Mouse (Mus musculus): Measurements from ENCODE around the gene Mcat.

Mcat gene

DNA sequence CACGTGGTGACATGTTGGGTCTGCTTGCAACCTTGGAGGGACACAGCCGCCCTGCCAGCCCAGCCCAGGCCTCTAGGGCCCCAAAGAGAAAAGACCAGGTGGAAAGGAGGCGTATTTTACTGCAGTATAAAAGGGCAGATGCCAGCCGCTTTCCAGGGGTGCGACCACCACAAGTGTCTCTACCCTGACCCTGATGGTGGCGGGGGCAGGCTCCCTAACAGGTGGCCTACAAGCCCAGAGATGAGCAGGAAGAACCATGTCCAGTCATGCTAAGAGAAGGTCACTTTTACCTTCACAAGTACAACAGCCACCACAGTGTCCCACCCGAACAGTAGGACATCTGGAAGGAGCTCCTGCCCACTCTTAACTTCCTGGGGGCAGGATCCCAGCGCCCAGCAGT, 12.0 kb upstream of the Mcat start:
- DNase-seq (ENCODE audit: low spot score), result no peak

GRCm38 (mm10) chr15:83574731-83575351, 11.3 kb upstream of the Mcat start:
- peak; percentile 66 for DNase-seq (ENCODE audit: low spot score)

DNA sequence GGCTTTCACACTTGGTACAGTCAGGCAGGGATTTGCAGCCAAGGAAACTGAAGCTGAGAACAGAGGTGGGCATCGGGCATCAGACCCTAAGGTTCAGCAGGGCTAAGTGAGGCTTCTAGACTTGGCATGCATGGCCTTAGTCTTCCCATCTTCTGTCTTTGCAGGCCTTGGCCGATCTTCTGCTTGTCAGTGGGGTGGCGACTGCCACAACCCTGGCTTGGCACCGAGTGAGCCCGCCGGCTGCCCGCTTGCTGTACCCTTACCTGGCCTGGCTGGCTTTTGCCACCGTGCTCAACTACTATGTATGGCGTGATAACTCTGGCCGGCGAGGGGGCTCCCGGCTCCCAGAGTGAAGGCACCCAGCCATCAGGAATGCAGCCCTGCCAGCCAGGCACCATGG, 10.0 kb upstream of the Mcat start:
- DNase-seq (ENCODE audit: low spot score), result no peak

DNA sequence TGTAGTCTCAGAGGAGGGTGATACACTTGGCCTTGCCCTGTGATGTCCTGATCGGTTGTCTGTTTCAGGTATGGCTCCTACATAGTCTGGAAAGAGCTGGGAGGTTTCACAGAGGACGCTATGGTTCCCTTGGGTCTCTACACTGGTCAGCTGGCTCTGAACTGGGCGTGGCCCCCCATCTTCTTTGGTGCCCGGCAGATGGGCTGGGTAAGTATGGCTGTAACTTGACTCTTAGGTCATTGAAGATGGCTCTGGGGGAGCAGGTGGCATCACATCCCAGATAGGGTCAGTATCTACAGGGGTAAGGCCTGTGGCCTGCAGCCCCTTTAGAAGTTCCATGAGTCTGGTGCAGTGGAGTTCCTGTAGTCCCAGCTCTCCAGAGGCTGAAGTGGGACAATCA, 8.5 kb upstream of the Mcat start:
- no peak for DNase-seq (ENCODE audit: low spot score)

- no peak for DNase-seq (ENCODE audit: low spot score)
Measured at GRCm38 (mm10) chr15:83571636-83572035, 8.0 kb upstream of the Mcat start.

DNA sequence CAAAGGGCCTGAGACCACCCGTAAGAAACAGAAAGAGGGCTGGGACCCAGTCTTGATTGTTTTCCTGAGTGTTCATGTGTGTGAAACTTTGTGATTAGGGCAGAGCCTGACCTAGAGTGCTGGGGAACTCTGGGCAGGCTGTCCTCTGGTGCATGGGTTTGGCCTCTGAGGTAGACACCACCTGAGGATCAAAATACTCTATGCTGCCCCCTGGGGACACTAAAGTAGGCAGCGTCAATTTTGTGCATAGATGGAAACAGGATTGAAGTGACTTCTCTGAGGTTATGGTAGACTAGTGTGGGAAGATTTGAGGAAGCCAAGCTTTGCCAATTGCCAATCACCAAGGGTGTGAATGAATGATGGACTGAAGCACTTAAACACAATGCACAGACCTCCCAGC, 7.1 kb upstream of the Mcat start:
- DNase-seq (ENCODE audit: low spot score), result no peak

DNA sequence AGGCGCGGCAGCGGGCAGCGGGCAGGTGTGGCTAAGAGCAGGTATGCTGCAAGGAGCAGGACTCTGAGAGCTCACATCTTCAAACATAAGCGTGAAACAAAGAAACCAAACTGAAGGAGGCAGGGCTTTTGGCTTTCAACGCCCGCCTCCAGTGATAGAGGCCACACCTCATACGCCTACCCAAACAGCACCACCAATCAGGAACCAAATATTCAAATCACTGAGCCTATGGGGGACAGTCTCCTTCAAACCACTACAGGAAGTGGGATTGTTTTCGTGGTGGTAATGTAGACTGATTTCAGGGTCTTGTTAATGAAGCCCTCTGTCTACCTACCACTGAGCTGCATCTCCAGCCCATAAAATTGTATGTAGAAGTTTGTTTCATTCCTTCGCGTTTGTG, 6.1 kb upstream of the Mcat start:
- DNase-seq (ENCODE audit: low spot score), result no peak

- DNase-seq (ENCODE audit: low spot score), result no peak
Measured at GRCm38 (mm10) chr15:83568544-83568943, 5.0 kb upstream of the Mcat start.

- peak; percentile 39 for DNase-seq (ENCODE audit: low spot score)
Measured at GRCm38 (mm10) chr15:83567728-83568127, 4.1 kb upstream of the Mcat start.

GRCm38 (mm10) chr15:83566006-83566405, 2.4 kb upstream of the Mcat start:
- DNase-seq (ENCODE audit: low spot score), result no peak

GRCm38 (mm10) chr15:83565434-83565833, 1.8 kb upstream of the Mcat start:
- DNase-seq (ENCODE audit: low spot score), result peak; percentile 66

- DNase-seq (ENCODE audit: low spot score), result peak; percentile 70
Measured at GRCm38 (mm10) chr15:83563857-83564651, 467 bp upstream of the Mcat start.

- DNase-seq (ENCODE audit: low spot score), result peak; percentile 92
Measured at GRCm38 (mm10) chr15:83562626-83563270, 839 bp downstream of the Mcat start.

DNA sequence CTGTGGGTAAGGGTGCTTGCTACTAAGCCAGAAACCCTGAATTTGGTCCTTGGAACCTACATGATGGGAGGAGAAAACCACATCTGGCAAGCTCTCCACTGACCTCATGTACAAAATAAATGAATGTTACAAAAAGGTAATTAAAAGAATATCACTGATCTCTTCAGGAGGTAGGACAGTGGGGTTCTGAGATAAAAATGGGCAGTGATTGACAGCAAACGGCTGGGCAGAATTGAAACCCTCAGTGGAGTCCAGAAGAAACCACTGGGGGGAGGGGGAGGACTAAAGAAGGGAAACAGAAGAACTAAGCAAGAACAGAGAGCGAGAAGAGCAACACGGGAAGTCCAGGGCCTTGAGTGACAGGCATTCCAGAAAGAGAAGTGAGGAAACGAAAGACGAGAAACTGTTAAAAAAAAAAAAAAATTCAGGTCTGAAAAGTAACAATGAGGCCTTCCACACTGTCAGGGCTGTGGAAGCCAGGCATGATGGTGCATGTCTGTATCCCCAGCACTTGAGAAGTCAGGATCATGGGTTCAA, 2.6 kb downstream of the Mcat start:
- DNase-seq (ENCODE audit: low spot score), result no peak

DNA sequence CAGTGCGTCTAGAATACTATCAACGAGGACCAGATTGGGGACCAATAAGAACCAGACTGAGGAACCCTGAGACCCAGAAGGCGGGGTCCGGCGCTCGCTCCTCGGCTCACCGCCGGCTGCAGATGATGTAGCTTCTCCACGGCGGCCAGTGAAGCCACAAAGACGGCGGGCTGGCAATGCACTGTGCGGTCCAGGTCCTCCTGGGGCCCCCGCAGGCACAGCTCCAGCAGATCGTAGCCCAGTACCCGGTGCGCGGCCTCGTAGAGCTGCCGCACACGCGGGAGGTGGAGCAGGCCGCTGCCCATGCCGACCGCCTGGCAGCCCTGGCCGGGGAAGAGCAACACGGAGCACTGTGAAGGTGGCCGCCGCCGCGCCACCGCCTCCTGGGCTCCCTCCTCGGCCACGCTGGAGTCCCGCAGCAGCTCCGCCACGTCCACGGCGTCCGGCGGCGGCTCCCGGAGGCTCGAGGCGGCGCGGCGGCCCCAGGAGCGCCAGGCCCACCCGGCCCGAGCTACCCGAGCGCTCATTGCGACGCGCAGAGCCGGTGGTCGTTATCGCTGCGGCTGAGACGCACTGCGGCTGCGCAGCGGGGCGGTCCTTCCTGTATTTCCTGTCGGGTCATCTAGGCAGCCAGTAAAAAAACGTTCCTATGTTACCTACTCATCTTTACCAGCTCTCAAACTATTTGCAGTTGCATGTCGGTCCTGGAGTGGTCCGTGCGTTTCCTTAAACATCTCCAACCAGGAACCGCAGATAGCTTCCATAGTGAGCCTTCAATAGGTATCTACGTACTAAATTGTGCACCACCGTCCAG, 8.2 kb downstream of the Mcat start:
- peak; percentile 93 for DNase-seq (ENCODE audit: low spot score)

DNA sequence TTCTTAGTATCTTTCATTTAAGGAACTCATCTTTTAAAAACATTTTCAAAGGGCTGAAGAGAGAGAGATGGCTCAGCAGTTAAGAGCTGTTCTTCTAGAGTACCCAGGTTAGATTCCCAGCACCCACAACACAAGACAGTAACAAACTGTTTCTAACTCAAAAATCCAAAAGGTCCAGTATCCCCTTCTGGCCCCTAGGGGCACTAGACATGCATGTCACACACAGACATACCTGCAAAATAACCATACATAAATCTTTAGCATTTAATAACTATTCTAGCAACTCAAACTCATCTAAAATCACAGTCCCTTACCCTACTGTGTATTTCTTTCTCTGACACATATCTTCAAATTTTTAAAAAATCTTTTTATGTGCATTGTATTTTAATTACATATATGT, 9.8 kb downstream of the Mcat start:
- peak; percentile 32 for DNase-seq (ENCODE audit: low spot score)

- no peak for DNase-seq (ENCODE audit: low spot score)
Measured at GRCm38 (mm10) chr15:83550137-83550536, 13.4 kb downstream of the Mcat start.

- no peak for DNase-seq (ENCODE audit: low spot score)
Measured at GRCm38 (mm10) chr15:83547144-83547543, 16.4 kb downstream of the Mcat start.

- DNase-seq (ENCODE audit: low spot score), result no peak
Measured at GRCm38 (mm10) chr15:83546029-83546428, 17.6 kb downstream of the Mcat start.

GRCm38 (mm10) chr15:83541647-83542287, 21.8 kb downstream of the Mcat start:
- DNase-seq (ENCODE audit: low spot score), result no peak

DNA sequence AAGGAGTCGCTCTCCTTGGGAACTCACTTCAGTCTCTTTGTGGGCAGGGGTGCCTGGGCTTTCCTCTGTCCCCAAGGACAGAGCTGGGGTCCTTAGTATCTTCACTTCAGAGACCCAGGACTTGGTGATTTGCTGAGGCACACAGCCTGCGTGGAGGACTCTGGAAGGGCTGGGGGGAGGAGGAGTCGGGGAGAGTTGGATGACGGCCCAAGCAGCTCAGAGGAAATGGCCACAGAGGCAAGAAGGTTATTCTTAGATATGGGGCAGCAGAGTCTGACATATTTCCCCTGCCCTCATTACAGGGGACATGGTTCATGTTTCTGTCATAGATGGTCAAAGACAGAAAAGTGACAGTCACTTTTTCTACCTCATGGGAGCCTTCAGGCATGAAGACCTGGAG, 23.7 kb downstream of the Mcat start:
- DNase-seq (ENCODE audit: low spot score), result no peak

- no peak for DNase-seq (ENCODE audit: low spot score)
Measured at GRCm38 (mm10) chr15:83538855-83539254, 24.7 kb downstream of the Mcat start.
